Mouse (Mus musculus) heart, postnatal 10 days (tissue): ENCODE results near the gene Slc26a10. TPM values are rescaled to one million over a fixed set of nuclear protein-coding genes. Genes with fewer than 3 reads are reported as not detected.
"Not testable (repeated sequence)": the region's sequence is repeated elsewhere in the genome, so short reads cannot be mapped to it uniquely, and the experiment has no call there.

Experiments
- DNase-seq, 2 experiments: peaks; one replicate each; pipeline ENCODE4 v3.0.0; 2021
- intact Hi-C: fragments of 180-260 bp; cut with DNase I; formaldehyde crosslinking; loops from one replicate; pipeline ENCODE4 v1.15.1; 2025
- total RNA-seq, 2 experiments: library from RNA; stranded (reverse); gene quantifications; 2 replicates each; pipeline ENCODE4 v1.2.3; 2021

Gene Slc26a10
- total RNA-seq, 2 experiments from 2014 or later = 40.8 to 48.0 TPM

GRCm38 (mm10) chr10:127143228-127143627 is 37.2 kb downstream of the Slc26a10 start:
- no peak for DNase-seq

GRCm38 (mm10) chr10:127141500-127141899 is 38.9 kb downstream of the Slc26a10 start:
- DNase-seq = no peak
- intact Hi-C loops = no loop called here

More at GRCm38 (mm10) chr10:127143228-127143627, 37.2 kb downstream of the Slc26a10 start:
- intact Hi-C loops = no loop called here

GRCm38 (mm10) chr10:127140971-127141370 is 39.5 kb downstream of the Slc26a10 start:
- intact Hi-C loops = no loop called here
- no peak for DNase-seq

- DNase-seq = no peak
- intact Hi-C loops = no loop called here
Measured at GRCm38 (mm10) chr10:127138328-127139141, 41.9 kb downstream of the Slc26a10 start.

- DNase-seq = no peak
- intact Hi-C loops = no loop called here
Measured at GRCm38 (mm10) chr10:127137896-127138295, 42.5 kb downstream of the Slc26a10 start.

- DNase-seq = no peak
- intact Hi-C loops = no loop called here
Measured at GRCm38 (mm10) chr10:127136510-127136909, 43.9 kb downstream of the Slc26a10 start.

- intact Hi-C loops = no loop called here
- DNase-seq = peak in 1 of 2 experiments; percentile 17
Measured at GRCm38 (mm10) chr10:127135118-127135836, 45.2 kb downstream of the Slc26a10 start.

- intact Hi-C loops = not testable (repeated sequence)
- DNase-seq = peak in 1 of 2 experiments; percentile 18
Measured at GRCm38 (mm10) chr10:127134394-127135035, 45.9 kb downstream of the Slc26a10 start.

- intact Hi-C loops = no loop called here
- no peak for DNase-seq
Measured at GRCm38 (mm10) chr10:127132469-127132868, 48.0 kb downstream of the Slc26a10 start.

DNA sequence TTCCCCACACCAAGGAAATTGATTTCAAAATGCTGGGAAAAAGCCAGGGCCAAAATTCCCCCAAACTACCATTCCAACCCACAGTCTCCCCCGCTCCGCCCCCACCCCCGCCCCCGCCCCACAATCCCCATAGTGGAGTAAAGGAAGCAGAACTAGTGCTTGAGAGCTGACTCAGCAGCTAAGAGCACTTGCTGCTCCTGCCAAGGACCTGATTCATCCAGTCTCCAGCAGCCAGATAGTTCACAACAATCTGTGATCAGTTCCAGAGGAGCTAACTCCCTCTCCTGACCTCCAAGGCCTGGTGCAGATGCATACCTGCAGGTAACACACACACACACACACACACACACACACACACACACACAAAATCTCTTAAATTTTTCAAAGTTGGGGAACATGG is 51.0 kb downstream of the Slc26a10 start:
- intact Hi-C loops = no loop called here
- no peak for DNase-seq

- DNase-seq = no peak
- intact Hi-C loops = no loop called here
Measured at GRCm38 (mm10) chr10:127127711-127128279, 52.6 kb downstream of the Slc26a10 start.

DNA sequence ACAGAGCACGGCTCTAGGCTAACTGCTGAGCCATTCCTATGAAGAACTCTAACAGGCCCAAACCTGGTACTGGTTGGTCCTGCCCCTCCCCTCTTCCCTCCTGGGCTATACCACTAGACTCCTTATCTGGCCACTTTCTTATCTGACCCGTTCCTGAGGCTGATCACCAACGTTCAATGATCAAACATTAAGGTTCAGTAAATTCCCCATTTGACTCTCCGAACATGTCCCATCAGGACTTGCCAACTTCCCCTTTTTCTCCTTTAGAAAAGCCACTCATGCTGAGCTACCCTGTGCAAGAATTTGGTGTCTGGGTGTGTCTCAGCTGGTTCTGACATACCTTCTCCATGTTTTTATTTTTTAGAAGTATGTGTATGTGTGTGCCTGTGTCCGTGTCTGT is 53.9 kb downstream of the Slc26a10 start:
- intact Hi-C loops = no loop called here
- no peak for DNase-seq

DNA sequence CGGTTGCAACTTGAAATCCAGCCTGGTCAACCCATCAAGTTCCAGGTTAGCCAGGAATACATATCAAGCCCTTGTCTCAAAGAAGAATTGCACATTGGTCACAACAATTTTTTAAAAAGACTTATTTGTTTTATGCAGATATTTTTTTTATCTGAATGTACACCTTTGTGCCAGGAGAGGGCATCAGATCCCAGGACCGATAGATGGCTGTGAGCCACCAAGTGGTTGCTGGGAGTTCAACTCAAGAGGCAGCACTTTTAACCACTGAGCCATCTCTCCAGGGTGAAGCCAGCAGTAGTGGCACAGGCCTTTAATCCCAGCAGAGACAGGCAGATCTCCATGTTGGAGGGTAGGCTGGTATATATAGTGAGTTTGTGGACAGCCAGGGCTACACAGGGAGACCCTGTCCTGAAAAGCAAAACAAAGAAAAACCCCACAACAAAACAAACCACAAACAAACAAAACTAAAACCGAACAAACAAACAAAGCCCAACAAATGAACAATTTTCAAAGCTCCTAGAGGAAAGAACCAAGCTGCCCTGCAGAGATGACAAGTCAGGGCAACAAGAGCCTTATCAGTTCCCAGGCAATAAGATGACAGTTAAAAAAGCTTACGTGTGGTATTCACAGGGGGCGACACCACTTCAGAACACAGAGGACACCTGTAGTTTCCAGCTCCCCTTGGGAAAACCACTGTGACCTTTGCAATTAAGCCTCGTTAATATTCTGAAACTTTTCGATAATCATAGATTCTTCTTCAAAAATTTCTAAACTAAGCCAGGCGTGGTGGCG is 55.0 kb downstream of the Slc26a10 start:
- intact Hi-C loops = no loop called here
- DNase-seq = peak in 1 of 2 experiments; percentile 20

GRCm38 (mm10) chr10:127123436-127123805 is 57.0 kb downstream of the Slc26a10 start:
- intact Hi-C loops = loop anchor here (5.0 kb wide), 2 partner anchors 44 to 104 kb away; partner anchors contain the start of gene B4galnt1
- peak; percentile 66 to 77 for DNase-seq

DNA sequence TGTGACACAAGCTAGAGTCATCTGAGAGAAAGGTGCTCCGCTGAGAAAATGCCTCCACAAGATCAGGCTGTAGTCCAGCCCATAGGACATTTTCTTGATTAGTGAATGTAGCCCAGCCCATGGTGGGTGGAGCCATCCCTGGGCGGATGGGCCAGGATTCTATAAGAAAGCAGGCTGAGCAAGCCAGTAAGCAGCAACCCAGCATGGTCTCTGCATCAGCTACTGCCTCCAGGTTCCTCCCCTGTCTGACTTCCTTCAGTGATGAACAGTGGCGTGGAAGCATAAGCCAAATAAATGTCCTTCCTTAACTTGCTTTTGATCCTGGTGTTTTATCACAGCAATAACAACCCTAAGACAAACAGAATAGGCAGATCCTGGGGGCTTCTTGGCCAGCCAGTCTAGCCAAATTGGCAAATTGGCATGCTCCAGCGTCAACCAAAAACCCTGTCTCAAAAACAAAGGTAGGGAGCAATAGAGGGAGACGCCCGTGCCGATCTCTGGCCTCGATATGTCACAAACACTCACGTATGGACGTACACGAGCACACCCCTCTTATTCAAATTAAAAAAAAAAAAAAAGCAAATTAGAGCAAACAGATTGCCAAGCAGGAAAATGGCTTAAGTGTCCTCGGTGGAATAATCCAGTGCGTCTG is 57.5 kb downstream of the Slc26a10 start:
- DNase-seq = no peak
- intact Hi-C loops = loop anchor here (5.0 kb wide), 2 partner anchors 44 to 104 kb away; partner anchors contain the start of gene B4galnt1

DNA sequence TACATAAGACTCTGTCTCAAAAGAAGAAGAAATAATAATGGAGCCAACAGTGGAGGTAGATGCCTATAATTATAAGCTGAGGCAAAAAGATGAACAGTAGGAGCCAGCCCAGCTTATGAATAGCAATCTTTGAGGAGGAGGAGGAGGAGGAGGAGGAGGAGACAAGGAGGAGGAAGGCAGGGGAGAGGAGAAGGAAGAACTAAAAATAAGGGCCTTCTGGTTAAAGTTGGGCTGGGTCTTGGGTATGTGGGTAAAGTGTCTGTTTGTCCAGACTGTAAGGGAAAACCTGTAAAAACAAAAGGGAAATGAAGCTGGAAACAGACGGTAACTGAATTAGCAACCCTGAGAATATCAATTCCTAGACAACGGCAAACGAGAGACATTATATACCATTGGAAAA is 58.4 kb downstream of the Slc26a10 start:
- intact Hi-C loops = loop anchor here (5.0 kb wide), 2 partner anchors 45 to 105 kb away; partner anchors contain the start of gene B4galnt1
- no peak for DNase-seq
